ENCODE assay signal across 8 mouse cellular contexts in the genomic region with DNA sequence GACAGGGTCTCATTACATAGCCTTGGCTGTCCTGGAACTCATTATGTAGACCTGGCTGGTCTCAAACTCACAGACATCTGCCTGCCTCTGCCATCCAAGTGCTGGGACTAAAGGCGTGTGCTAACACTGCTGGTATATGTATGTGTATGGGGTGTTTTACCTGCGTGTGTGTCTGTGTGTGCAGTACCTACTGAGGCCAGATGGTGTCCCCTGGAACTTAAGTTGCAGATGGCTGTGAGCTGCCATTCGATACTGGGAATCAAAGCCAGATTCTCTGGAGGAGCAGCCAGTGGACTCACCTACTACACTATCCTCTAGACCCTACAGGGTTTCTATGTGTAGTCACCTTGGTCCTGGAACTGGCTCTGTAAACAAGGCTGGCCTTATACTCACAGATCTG. TPM values are rescaled to one million over a fixed set of nuclear protein-coding genes. Genes with fewer than 3 reads are reported as not detected.
A peak's percentile ranks its signal among the peaks of the same experiment; 100 is the strongest.
DNase-seq lines count a peak whose midpoint lies in the region; ATAC-seq and TF ChIP-seq lines count a peak whose summit lies in the region.

No protein-coding gene starts in this region.

- DNase-seq in heart, postnatal 4 days: peak; percentile 45
- DNase-seq in heart, embryonic 10.5 days (ENCODE audit: low spot score): no peak
- peak; percentile 57 for DNase-seq in 3T3-L1 (ENCODE audit: low read depth, low spot score)
- DNase-seq in ES-E14 (ENCODE audit: low read depth, low spot score): peak; percentile 63
- DNase-seq in induced T-regulatory cell, adult 2 months (ENCODE audit: low read depth): peak; percentile 60
- DNase-seq in yolk sac, embryonic 10.5 days (ENCODE audit: low spot score): no peak
- DNase-seq in gastrocnemius, postnatal 14 days: no peak

- no peaks in the 10 kb centered on the region for H3K9me3 ChIP-seq in heart, embryonic 10.5 days
- no peaks in the 10 kb centered on the region for H3K9me3 ChIP-seq in ES-E14 (ENCODE audit: control insufficient read depth, insufficient read depth, low read depth, low read length)

- no peaks in the 10 kb centered on the region for H3K27me3 ChIP-seq in heart, embryonic 10.5 days (ENCODE audit: insufficient read depth, poor library complexity, severe bottlenecking)

- in situ Hi-C loops in ES-E14 (cut with MboI; ENCODE audit: low sequenced_read_pairs in 2 of 2, unreplicated experiment in 2 of 2): no loop called here

- H3K36me3 ChIP-seq in heart, embryonic 10.5 days: peaks cover 50% of the 10 kb centered on the region
- peaks cover 5% of the 10 kb centered on the region; the same call in 1 of the 2 replicates for H3K36me3 ChIP-seq in ES-E14 (ENCODE audit: control insufficient read depth, insufficient read depth, low read length, poor library complexity, severe bottlenecking)

- intact Hi-C loops in gastrocnemius, postnatal 14 days (cut with DNase I; ENCODE audit: low total_unique reads): no loop called here

- no peak overlapping the region for H3K9ac ChIP-seq in ES-E14 (ENCODE audit: insufficient read depth, low read depth, low read length, poor library complexity, severe bottlenecking)

- H3K4me3 ChIP-seq in heart, embryonic 10.5 days: no peak overlapping the region
- H3K4me3 ChIP-seq in ES-E14 (ENCODE audit: insufficient read depth in 1 of 2, low read depth in 1 of 2, low read length in 2 of 2, poor library complexity in 1 of 2, severe bottlenecking in 1 of 2): no peak overlapping the region

- ATAC-seq in monocyte, adult 5-6 weeks (replicated peaks; ENCODE audit: insufficient number of reproducible peaks, low FRiP score, low TSS enrichment, poor library complexity, severe bottlenecking): no peak

- WGBS in heart, embryonic 10.5 days: 77% methylated on average over 3 of the region's 3 CpGs

- H3K27ac ChIP-seq in heart, embryonic 10.5 days: no peak overlapping the region
- H3K27ac ChIP-seq in ES-E14 (ENCODE audit: insufficient read depth, low read depth, low read length, poor library complexity, severe bottlenecking): no peak overlapping the region

- peaks cover 23% of the 10 kb centered on the region for H3K4me1 ChIP-seq in heart, embryonic 10.5 days
- peaks cover 0 to 12% of the 10 kb centered on the region in 2 experiments; a peak in 2 of 4 replicates for H3K4me1 ChIP-seq in ES-E14 (ENCODE audit: control insufficient read depth in 2 of 2, insufficient read depth in 2 of 2, low read length in 2 of 2, poor library complexity in 1 of 2)

TF ChIP-seq in ES-E14, 5 proteins besides CTCF, POLR2A, EP300 and RAD21:
- TF ChIP-seq ZC3H11A (IDR thresholded peaks at IDR 0.05; ENCODE audit: borderline replicate concordance, low read depth, low read length): no peak
- no peak for TF ChIP-seq MAFK (IDR thresholded peaks at IDR 0.05; ENCODE audit: insufficient read depth, low read depth, low read length)
- no peak for TF ChIP-seq ZNF384 (IDR thresholded peaks at IDR 0.05; ENCODE audit: low read depth, low read length)
- TF ChIP-seq HCFC1 (IDR thresholded peaks at IDR 0.05; ENCODE audit: borderline replicate concordance, insufficient read depth, low read length): no peak
- TF ChIP-seq CHD2 (IDR thresholded peaks at IDR 0.05; ENCODE audit: low read depth, low read length): no peak

RNA-seq across cellular contexts. Expression of a gene that starts 3.8 kb away (rescaled TPM):
- total RNA-seq in heart, postnatal 4 days (2021): 10 to 100 TPM; 96.9 to 99.4 TPM
- 73.9 and 82.1 TPM in 2 replicates for polyA plus RNA-seq in heart, embryonic 10.5 days (2016; fragmentation: Nextera tagmentation; extraction: Ambion mirVana)
- total RNA-seq in ES-E14 (2012; rRNA removed): 82.5 and 94.9 TPM in 2 replicates
- 10.3 to 21.7 TPM (median 21.0 TPM) in 3 replicates for total RNA-seq in monocyte, adult 5-6 weeks (2017)
- 10 to 100 TPM; 55.4 to 60.8 TPM for total RNA-seq in gastrocnemius, postnatal 14 days (2021)

RNA-seq across cellular contexts. Expression of a gene that starts 17.5 kb away (rescaled TPM):
- total RNA-seq in heart, postnatal 4 days (2021): not detected
- 0.25 TPM in 1 of 2 replicates, not detected in the other for polyA plus RNA-seq in heart, embryonic 10.5 days (2016; fragmentation: Nextera tagmentation; extraction: Ambion mirVana)
- total RNA-seq in ES-E14 (2012; rRNA removed): 0.49 and 0.85 TPM in 2 replicates
- not detected in 3 replicates for total RNA-seq in monocyte, adult 5-6 weeks (2017)
- not detected for total RNA-seq in gastrocnemius, postnatal 14 days (2021)

RNA-seq across cellular contexts. Expression of a gene that starts 29.6 kb away (rescaled TPM):
- total RNA-seq in heart, postnatal 4 days (2021): 10 to 100 TPM; 10.7 to 10.8 TPM
- 14.2 and 14.9 TPM in 2 replicates for polyA plus RNA-seq in heart, embryonic 10.5 days (2016; fragmentation: Nextera tagmentation; extraction: Ambion mirVana)
- total RNA-seq in ES-E14 (2012; rRNA removed): 14.2 and 17.2 TPM in 2 replicates
- 10.8 to 19.1 TPM (median 16.1 TPM) in 3 replicates for total RNA-seq in monocyte, adult 5-6 weeks (2017)
- total RNA-seq in gastrocnemius, postnatal 14 days (2021): 10 to 100 TPM; 18.8 to 23.4 TPM

RNA-seq across cellular contexts. Expression of a gene that starts 33.0 kb away (rescaled TPM):
- 10 to 100 TPM; 74.6 to 76.3 TPM for total RNA-seq in heart, postnatal 4 days (2021)
- 90.5 and 95.6 TPM in 2 replicates for polyA plus RNA-seq in heart, embryonic 10.5 days (2016; fragmentation: Nextera tagmentation; extraction: Ambion mirVana)
- 88.2 and 121 TPM in 2 replicates for total RNA-seq in ES-E14 (2012; rRNA removed)
- total RNA-seq in monocyte, adult 5-6 weeks (2017): 8.2 to 15.1 TPM (median 8.9 TPM) in 3 replicates
- 10 to 100 TPM; 48.0 to 49.7 TPM for total RNA-seq in gastrocnemius, postnatal 14 days (2021)

RNA-seq across cellular contexts. Expression of a gene that starts 49.2 kb away (rescaled TPM):
- total RNA-seq in heart, postnatal 4 days (2021): 1 to 10 TPM; 4.4 to 5.1 TPM
- polyA plus RNA-seq in heart, embryonic 10.5 days (2016; fragmentation: Nextera tagmentation; extraction: Ambion mirVana): 11.7 and 19.1 TPM in 2 replicates
- 60.3 and 123 TPM in 2 replicates for total RNA-seq in ES-E14 (2012; rRNA removed)
- not detected in 3 replicates for total RNA-seq in monocyte, adult 5-6 weeks (2017)
- total RNA-seq in gastrocnemius, postnatal 14 days (2021): 1 to 10 TPM; 2.3 to 2.7 TPM

Comparison
In these comparisons a context has a peak if more than half of its experiments do, and no peak if none do; other contexts are left out.
1. DNase-seq: peak in heart, postnatal 4 days (single experiment), 3T3-L1 (single experiment), ES-E14 (single experiment) and induced T-regulatory cell, adult 2 months (single experiment); none in heart, embryonic 10.5 days (single experiment), yolk sac, embryonic 10.5 days (single experiment) and gastrocnemius, postnatal 14 days (single experiment).